Mouse (Mus musculus) E14TG2a.4 (cell line): Measurements from ENCODE around the gene Arl6ip6.

Source experiments
- H3K27me3 ChIP-seq: 2 replicates; pipeline ENCODE4 v1.6.1; 2014; ENCODE audit warnings: low read length, control low read depth; ENCODE audit not compliant: insufficient read depth
- H3K36me3 ChIP-seq: 2 replicates; pipeline ENCODE4 v1.6.1; 2014; ENCODE audit warnings: low read length, control low read depth; ENCODE audit not compliant: insufficient read depth
- H3K4me1 ChIP-seq: replicated peaks from 2 replicates; pipeline ENCODE4 v1.6.1; 2014; ENCODE audit warnings: low read depth, low read length, control low read depth
- H3K4me3 ChIP-seq: replicated peaks from 2 replicates; pipeline ENCODE4 v1.5.1; 2014; ENCODE audit warnings: mild to moderate bottlenecking, low read length
- H3K9me3 ChIP-seq: 2 replicates; pipeline ENCODE4 v1.6.1; 2014; ENCODE audit warnings: low read length, control low read depth
- CTCF ChIP-seq: conservative IDR thresholded peaks from 2 replicates; pipeline ENCODE4 v1.5.1; 2014; ENCODE audit warnings: low read length
- NANOG ChIP-seq: IDR thresholded peaks from 2 replicates; pipeline ENCODE4 v1.6.1; 2014; ENCODE audit warnings: borderline replicate concordance, low read length, mixed read lengths
- POU5F1 ChIP-seq: IDR thresholded peaks from 2 replicates; pipeline ENCODE4 v1.6.1; 2014; ENCODE audit warnings: low read length, borderline replicate concordance

The Arl6ip6 gene

GRCm38 (mm10) chr2:53196431-53196830, 4.9 kb downstream of the Arl6ip6 start:
- Histone ChIP-seq H3K4me1 (peaks cover 14% of the 10 kb centered on the region), H3K27me3 (no peaks in the 10 kb centered on the region), H3K9me3 (no peaks in the 10 kb centered on the region), H3K36me3 (peaks cover 66% of the 10 kb centered on the region), H3K4me3 (no peak overlapping the region)
- TF ChIP-seq CTCF: no peak
- TF ChIP-seq NANOG: no peak
- TF ChIP-seq POU5F1: no peak

- TF ChIP-seq POU5F1 (no peak), CTCF (no peak), NANOG (no peak)
- Histone ChIP-seq H3K36me3 (peaks cover 77% of the 10 kb centered on the region), H3K9me3 (no peaks in the 10 kb centered on the region), H3K4me3 (no peak overlapping the region), H3K4me1 (peaks cover 4% of the 10 kb centered on the region), H3K27me3 (no peaks in the 10 kb centered on the region)
Measured at GRCm38 (mm10) chr2:53199203-53199602, 7.7 kb downstream of the Arl6ip6 start.

- no peaks in the 10 kb centered on the region for H3K27me3 ChIP-seq
- no peaks in the 10 kb centered on the region for H3K9me3 ChIP-seq
- no peaks in the 10 kb centered on the region for H3K4me1 ChIP-seq
- H3K36me3 ChIP-seq: peaks cover 72% of the 10 kb centered on the region
- no peak for TF ChIP-seq CTCF
- TF ChIP-seq NANOG: no peak
- no peak for TF ChIP-seq POU5F1
- no peak overlapping the region for H3K4me3 ChIP-seq
Measured at GRCm38 (mm10) chr2:53200164-53200885, 8.8 kb downstream of the Arl6ip6 start.

- Histone ChIP-seq H3K36me3 (peaks cover 60% of the 10 kb centered on the region), H3K4me3 (no peak overlapping the region), H3K9me3 (peaks cover 5% of the 10 kb centered on the region), H3K4me1 (no peaks in the 10 kb centered on the region), H3K27me3 (no peaks in the 10 kb centered on the region)
- no peak for TF ChIP-seq NANOG
- TF ChIP-seq CTCF: peak; percentile 14; the same call in 1 of the 2 replicates
Measured at GRCm38 (mm10) chr2:53204373-53205274, 13.1 kb downstream of the Arl6ip6 start.

- H3K4me1 ChIP-seq: no peaks in the 10 kb centered on the region
Measured at GRCm38 (mm10) chr2:53206749-53207148, 15.2 kb downstream of the Arl6ip6 start.

GRCm38 (mm10) chr2:53213493-53213892, 22.0 kb downstream of the Arl6ip6 start:
- Histone ChIP-seq H3K4me1 (no peaks in the 10 kb centered on the region), H3K9me3 (peaks cover 32% of the 10 kb centered on the region), H3K27me3 (no peaks in the 10 kb centered on the region), H3K36me3 (peaks cover 73% of the 10 kb centered on the region), H3K4me3 (no peak overlapping the region)
- TF ChIP-seq CTCF: no peak
- no peak for TF ChIP-seq POU5F1
- TF ChIP-seq NANOG: no peak

More at GRCm38 (mm10) chr2:53206749-53207148, 15.2 kb downstream of the Arl6ip6 start:
- Histone ChIP-seq H3K4me3 (no peak overlapping the region), H3K9me3 (peaks cover 26% of the 10 kb centered on the region), H3K36me3 (peaks cover 59% of the 10 kb centered on the region), H3K27me3 (no peaks in the 10 kb centered on the region)
- TF ChIP-seq POU5F1: no peak
- TF ChIP-seq CTCF: no peak
- no peak for TF ChIP-seq NANOG

GRCm38 (mm10) chr2:53222242-53222641, 30.7 kb downstream of the Arl6ip6 start:
- Histone ChIP-seq H3K4me3 (no peak overlapping the region), H3K9me3 (peaks cover 6% of the 10 kb centered on the region; the same call in 1 of the 2 replicates), H3K27me3 (no peaks in the 10 kb centered on the region), H3K4me1 (no peaks in the 10 kb centered on the region), H3K36me3 (peaks cover 23% of the 10 kb centered on the region)
- TF ChIP-seq CTCF: no peak
- no peak for TF ChIP-seq POU5F1
- TF ChIP-seq NANOG: no peak

- TF ChIP-seq POU5F1: no peak
- no peak for TF ChIP-seq CTCF
- Histone ChIP-seq H3K4me3 (no peak overlapping the region), H3K36me3 (no peaks in the 10 kb centered on the region), H3K9me3 (no peaks in the 10 kb centered on the region), H3K27me3 (no peaks in the 10 kb centered on the region), H3K4me1 (no peaks in the 10 kb centered on the region)
Measured at GRCm38 (mm10) chr2:53256982-53257381, 65.5 kb downstream of the Arl6ip6 start.
